Mouse (Mus musculus) ovary, adult 18-20 months (tissue): Measurements from ENCODE around the gene Galnt10.

Experiments
- DNase-seq: peaks from one replicate; pipeline ENCODE4 v3.0.0; 2022; ENCODE audit warnings: low spot score, mixed read lengths

The Galnt10 gene

DNA sequence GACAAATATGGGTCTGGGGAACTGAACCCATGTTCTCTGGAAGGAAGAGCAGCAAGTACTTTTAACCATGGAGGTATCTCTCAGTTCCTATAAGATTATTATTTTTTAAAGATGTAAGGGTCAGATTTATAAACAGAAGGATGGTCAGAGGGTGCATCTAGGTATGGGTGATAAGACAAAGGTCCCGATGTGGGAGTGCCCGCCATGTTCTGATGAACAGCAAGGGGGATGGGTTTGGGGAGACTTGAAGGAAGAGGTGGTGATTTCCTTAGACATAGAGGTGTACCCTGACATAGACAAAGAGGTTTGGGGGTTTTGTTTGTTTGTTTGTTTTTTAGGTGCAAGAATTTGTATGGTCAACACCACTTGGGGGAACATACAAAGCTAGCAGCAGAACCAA, 1.6 kb upstream of the Galnt10 start:
- no peak for DNase-seq

DNA sequence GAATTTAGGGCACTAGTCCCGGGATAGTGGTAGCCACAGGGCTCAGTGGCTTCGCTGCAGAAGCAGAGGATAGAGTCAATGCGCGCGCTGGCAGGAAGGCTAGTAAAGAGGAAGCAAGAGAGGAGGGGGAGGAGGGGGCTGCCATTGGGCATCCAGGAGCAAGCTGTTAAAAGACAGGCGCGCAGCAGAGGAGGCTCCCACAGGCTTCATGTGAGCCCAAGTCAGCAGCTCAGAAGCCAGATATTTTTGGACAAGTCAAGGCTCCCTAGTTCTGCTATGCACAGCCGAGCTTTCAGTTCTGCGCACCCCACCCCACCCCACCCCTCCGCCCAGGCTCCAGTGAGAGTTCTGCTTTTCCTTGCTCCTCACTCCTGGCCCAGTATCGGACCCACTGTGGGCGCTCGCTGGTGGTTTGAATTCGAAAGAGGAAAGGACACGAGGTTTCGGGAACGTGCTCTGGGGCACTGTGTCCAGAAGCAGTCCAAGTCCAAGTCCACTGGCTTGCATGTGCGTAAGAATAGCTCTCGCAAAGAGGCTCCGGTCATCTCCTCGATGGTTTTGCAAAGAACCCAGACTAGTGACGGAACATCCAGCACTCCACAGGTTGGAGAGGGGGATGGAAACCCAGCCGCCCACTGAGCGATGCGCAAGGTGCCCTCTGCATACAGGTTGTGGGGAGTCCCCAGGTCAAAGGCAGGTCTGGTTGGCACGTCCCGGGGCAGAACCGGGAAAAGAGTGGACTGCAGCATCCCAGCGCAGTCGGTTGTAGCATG, 811 bp upstream of the Galnt10 start:
- DNase-seq: no peak

DNA sequence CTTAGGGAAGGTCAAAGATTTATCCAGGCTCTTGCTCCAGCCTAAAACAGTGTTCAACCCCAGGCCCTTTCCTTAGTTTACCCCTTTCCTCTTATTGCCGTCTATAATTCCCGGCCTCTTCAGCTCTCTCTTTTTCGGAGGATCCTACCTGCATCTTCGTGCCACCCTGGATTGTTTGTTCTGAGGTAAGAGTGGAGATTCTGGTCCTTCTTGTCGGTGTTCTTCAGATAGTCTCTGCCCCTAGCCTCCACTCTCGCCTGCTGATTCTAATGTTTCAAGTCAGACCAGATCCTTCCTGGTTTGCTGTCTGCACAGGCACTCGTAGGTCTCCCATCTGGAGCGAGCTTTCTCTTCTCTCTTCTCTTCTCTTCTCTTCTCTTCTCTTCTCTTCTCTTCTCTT, 605 bp downstream of the Galnt10 start:
- DNase-seq: no peak

DNA sequence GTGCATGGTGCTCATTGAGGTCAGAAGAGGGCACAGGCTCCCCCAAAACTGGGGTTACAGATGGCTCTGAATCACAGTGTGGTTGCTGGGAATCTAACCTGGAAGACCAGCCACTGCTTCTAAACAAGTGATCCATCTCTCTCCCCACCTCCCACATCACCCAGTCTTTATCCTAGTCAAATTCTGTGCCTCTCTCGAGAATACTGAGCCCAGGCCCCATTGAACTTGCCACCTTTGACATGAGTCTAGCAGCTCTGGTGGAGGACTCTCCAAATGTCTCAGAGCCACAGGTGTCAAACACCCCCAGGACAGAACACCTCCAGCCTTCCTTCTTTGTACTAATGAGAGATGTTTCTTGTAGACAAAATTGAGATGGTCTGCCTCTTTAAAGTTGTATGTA, 1.2 kb downstream of the Galnt10 start:
- no peak for DNase-seq

DNA sequence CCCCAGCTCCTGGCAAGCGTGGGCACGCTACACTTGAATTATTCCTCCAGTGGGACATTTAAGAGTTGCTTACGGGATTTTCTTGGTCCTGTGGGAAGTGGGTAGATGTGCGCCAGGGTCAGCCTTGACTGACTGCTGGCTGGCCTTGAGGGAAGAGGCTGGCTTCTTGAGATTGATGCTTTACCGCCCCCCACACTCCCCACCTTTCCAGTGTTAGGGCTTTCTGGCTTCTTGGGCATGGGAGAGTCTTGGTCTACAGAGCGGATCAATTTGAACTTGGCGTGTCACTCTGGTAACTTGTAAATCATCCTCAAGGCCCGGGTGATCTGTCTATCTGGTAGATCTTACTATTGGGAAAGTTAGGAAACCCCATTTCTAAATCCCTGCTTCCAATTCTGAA, 1.7 kb downstream of the Galnt10 start:
- DNase-seq: no peak

DNA sequence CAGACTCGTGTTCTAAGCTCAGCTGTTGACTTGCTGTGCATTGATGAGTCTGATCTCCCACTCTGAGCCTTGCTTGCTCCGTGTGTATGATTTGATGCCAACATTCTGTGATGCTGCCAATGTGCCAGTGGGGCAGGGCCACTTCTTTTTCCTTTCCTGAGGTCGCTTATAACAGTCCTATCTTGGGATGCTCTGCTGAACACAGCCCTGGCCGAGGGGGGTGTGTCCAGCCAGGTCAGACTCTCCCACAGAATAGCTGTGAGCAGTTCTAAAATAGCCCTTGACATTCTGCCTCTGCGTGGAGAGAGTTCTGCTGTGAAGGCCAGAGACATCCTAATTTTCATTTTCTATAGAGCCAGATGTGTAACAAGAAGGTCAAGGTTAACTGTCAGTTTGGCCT, 2.2 kb downstream of the Galnt10 start:
- no peak for DNase-seq

DNA sequence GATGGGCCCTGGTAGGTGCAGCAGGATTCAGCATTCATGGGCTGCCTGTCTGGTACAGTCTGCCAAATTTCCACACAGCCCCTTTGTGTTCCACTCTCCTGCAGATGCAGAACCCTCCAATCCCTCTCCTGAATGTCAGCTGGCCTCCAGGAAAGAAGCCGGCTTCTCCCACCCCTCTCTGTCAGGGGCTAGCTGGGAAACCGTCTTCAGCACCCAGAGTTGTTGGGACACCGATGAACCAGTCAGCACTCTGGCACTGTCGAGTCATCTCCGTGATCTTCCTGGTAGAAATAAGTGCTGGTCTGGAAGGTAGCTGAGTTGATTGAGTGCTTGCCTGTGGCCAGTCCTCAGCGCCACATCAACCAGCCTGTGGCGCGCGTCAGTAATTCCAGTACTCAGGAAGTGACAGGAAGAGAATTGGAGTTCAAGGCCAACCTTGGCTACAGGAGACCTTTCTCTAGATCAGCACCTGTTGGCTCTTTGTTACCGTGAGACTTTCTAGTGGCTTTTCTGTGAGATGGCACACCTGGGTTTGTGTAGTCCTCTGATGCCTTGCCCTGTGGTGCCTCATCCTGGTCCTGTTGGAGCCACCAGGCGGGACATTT, 3.1 kb downstream of the Galnt10 start:
- no peak for DNase-seq

DNA sequence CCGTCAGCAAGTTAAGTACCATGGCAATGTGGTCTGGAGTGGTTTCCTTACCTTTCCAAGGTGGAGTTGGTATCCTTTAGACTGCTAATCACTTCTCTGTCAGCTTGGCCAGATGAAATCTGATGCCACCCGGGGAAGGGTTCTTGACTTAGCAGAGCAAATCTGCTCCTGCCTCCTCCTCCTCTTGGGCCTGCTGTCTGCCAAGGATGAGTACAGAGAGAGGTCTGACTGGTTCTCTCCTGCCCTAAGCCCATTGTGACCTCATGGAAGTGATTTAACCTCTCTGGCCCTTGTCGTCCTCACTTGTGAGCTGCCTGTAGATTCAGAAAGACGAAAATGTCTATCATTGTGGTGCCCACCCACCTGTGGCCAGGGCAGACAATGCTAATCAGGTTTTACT, 4.0 kb downstream of the Galnt10 start:
- DNase-seq: no peak

DNA sequence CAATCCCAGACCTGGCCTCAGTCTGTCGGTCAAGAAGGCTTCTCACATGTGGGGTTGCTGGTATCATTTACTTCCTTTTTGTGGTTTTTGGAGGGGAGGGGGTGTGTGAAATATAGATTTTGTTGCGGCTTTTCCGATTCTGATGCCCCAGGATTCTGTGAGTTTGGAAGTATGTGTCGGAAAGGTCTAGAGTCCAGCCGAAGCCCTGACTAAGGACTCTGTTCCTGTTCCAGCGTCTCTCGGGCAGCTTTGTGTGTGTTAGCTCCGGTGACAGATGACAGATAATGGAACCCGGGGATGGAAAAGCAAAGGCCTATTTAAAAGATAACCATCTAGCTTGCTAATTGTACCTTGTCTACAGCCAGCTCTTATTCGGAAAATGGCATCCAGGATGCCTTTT, 4.4 kb downstream of the Galnt10 start:
- DNase-seq: no peak

DNA sequence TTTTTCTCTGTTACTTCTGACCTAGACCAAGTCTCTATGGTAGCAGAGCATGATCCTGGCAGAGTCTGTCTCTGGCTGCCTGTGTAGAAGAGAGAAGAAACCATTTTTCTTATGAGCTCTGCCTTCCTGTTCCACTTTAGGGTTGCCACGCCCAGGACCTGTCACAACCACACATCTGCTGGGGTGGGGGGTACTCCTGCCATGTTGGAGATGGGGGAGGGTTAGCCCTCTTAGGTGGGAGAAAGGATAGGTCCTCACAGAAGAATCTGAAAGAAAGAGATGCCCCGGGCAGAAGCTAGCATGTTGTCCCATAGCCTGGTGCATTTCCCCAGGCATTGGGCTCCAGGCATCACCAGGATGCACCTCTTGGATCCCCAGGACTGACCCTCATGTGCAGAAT, 5.6 kb downstream of the Galnt10 start:
- DNase-seq: no peak

DNA sequence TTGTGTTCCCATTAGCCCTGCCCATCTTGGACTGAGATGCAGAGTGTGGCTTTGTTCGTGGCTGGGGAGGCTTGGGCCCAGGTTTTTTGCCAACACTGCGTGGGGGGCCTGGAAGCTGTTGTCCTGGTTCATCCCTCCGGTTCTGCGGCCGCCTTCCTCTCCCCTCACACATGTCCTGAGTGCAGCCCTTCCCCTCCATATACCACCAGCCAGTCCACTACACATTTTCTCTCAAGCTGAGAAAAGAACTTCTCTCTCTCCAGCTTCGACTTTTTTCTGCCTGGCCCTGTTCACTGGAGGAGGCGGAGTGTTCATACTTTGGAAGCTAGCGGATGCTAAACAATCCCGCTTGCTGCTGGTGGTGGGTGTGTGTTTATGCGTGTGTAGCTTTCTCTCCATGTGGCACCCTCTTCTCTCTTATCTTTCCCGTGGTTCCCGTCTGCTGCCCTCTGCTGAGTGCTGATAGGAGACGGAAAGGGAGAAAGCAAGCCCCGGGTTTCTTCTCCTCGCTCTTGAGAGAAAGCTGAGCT, 6.1 kb downstream of the Galnt10 start:
- no peak for DNase-seq

DNA sequence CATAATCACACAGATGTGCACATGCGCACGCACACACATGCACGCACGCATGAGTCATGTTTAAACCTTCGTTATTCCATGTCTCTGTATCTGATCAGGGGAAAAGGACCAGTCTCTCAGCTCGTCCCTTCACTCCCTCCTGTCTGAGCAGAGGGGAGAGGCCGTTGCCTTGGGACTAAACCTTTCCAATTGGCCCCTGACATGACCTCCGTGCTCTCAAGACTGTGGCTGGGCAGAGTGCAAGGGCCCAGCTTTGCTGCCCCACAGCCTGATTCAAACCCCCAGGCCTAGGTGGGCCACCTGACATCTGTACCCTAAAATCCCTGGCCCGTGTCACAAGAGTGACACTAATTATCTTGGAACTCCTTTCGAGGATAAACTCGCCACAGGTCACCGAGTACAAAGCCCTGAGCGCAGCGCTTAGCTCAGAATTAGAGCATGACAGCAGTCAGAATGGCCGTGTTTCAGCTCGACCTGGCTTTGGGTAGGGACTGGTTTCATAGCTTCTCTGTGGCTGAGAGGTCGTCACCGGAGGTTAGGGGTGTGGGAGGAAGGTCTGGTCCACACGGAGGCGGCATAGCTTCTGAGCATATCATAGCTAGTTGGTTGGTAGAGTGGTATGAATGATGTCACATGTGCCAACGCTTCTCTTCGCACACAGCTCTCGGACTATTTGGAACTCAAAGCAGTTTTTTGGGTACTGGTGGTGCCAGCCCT, 7.1 kb downstream of the Galnt10 start:
- no peak for DNase-seq

DNA sequence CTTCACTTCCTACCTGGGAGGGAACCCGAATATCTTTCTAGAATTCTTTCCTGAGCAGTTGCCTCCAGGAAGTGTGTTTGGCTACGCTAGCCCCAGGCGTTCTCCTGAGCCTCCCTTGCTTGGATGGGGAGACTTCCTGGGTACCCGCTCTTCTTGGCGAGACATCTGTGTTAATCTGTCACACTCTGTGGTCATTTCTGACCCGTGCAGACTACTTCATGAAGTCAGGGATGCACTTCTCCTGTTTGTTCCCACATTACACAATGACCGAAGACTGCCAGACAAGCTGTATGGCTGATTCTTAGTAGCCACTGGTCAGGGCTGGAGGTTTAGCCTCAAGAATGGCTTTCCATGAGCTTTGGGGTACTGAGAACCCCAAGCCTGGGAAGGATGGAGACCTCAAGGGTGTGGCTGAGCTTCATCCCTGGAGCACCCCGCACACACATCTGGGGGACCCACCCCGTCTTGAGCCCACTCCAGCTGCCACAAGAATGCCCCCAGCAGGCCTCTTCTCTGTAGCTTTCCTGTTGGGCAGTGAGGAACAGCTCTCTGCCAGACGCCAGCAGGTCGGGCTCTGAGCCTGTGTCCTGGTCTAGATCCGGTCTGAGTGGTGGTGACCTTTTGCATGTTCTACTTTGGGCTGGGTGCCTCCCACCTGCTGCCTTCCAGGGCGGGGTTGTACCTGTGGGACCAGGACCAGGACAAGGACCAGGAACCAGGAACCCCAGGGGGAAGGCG, 7.8 kb downstream of the Galnt10 start:
- no peak for DNase-seq

DNA sequence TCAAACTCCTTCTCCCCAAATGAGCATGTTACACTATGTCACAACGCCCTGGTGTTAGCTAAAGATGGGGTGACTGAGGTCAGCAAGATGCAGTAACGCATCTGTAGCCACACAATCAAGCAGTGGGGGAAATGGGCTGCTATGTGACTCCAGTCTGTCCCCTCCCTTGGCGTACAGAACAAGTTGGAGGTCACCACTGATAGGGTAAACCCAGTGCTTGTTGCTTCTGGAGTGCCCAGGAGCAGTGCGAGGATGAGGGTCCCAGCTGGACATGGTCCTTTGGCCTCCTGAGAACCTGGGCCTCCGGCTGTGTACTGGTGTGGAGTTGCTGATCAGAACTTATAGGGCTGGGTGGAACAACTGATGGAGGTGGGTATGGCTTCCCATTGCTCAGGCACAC, 8.6 kb downstream of the Galnt10 start:
- DNase-seq: no peak

DNA sequence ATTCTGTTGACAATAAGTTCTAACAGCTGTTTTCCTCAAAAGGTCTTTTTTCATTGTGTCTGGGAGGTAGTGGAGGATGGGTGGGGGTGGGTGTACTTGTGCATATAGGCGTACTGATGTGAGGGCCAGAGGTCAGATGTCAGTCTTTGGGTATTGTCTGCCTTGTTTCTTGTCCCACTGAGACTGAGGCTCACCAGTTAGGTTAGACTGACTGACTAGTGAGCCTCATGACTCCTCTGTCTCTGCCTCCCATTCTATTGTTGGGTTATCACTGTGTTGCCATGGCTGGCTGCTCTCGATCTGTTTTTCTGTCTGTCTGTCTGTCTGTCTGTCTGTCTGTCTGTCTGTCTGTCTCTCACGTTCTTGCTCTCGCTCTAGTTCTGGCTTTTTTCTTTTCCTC, 9.1 kb downstream of the Galnt10 start:
- DNase-seq: no peak

DNA sequence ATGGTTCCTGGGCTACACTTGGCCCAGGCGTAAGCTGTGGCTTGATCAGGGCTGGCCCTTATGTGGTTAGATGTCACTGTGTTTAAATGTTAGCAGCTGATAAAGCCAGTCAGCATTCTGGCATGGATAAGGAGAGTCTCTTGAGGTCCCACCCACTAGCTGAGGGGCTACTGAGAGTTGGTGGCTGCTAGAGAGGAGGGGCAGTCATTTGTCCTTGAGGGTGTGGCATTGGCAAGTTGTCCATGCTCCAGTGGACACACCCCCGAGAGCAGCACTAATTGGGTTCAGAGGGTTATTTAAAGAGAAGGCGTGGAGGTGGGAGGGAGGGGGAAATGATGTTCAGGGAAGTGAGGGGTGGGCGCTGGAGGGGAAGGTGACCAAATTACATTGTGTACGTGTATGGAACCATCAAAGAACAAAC, 9.7 kb downstream of the Galnt10 start:
- peak; percentile 49 for DNase-seq

DNA sequence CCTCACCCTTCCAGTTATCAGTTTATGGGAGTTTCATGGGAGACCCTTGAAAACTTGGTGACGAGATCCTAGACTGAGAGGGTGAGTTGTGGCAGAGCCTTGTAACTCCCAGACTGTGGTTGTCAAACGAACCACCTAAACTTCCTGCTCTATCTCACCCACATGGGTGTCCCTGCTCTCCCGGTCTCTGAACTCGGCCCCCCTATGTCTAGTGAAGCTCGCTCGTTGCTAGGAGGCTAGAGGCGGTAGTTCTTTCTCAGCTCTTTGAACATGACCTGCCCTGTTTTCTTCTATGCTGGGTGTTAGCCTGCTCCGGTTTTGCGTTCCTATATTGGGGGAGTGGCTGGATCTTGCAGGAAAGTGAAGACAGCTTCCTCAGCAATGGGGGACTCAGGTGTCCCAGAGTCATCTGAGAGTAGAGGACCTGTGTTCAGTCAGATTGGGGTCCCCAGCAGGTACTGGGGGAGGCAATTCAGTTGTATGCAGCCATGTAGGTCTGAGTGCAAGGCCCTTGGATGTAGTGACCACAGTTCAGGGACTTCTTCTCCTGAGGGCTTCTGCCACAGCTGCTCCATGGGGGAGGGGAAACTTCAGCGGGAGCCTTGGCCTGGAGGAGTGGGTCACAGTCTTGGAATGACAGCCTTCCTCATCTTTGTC, 10.6 kb downstream of the Galnt10 start:
- no peak for DNase-seq

DNA sequence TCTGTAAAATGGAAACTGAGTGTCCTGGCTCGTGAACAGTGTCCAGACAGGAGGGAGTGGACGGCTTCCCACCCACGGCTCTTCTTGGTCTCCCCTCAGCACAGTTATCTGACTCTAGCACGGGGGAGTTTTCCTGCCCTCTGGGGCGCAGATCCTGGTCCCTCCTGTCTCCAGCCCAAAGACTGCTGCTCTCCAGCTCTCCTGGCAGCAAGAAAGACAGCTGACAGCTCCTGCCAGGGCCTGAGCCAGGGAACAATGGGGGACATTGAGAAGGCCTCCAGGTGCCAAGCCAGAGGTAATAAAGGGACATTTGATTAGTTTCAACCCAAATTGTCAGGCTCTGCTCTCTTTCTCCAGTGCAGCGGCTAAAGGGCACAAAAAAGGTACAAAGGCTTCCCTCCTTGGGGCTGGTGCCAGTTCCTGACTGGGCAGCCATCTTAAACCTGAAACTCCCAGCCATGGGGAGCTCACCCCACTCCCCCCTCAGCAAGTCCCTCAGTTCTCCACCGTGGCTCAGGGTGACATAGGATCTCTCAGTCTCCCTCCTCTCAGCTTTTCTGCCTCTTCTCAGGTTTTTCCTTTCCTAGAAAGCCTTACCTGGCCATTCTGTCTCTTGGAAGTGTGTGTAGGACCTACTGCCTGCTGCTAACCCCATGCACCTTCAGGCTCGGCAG, 11.5 kb downstream of the Galnt10 start:
- no peak for DNase-seq

DNA sequence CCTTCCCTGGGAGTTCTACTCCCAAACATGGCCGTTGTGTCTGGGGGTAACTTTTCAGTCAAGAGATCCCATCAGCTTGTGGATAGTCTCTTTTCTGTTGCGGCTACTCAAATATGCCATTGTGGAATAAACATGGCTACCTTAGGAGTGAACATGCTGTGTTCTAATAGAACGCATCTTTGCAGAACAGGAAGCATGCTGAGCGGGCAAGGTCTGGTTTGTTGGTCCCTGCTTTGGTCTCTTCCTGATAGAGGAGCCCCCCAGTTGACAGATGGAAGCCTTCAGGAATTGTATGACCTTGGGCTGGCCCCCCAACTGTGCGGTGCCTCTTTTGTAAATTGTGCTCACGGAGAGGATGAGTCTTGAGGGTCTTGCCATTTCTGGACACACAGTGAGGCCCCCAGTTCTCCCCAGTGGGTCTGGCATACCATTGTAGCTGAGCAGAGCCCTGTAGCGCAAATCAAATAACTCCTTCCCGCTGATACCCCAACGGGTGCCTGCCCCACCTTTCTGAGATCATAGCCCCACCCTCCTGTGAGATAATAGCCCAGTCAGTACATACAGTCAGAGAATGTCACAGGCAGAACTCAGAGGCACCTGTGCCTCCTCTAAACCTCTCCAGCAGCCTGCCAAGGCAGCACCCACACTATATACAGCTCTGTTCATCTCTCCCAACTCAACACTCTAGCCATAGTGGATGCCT, 12.3 kb downstream of the Galnt10 start:
- no peak for DNase-seq

DNA sequence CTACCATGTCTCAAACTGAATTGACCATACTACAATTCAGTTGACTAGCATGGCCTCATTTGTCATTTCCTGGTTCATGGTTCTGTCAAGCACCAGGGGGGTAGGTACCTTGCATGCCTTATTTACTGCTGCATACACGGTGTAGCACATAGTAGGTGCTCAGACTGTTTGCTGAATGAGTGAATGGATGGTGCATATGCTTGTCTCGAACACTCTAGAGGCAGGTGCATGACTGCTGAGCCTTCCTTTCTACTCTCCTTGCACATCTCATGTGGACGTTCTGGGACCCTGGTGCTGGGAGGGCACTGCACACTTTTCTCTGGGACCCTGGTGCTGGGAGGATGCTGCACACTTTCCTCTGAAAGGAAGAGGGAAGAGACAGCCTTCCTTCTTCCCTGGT, 13.0 kb downstream of the Galnt10 start:
- DNase-seq: no peak

DNA sequence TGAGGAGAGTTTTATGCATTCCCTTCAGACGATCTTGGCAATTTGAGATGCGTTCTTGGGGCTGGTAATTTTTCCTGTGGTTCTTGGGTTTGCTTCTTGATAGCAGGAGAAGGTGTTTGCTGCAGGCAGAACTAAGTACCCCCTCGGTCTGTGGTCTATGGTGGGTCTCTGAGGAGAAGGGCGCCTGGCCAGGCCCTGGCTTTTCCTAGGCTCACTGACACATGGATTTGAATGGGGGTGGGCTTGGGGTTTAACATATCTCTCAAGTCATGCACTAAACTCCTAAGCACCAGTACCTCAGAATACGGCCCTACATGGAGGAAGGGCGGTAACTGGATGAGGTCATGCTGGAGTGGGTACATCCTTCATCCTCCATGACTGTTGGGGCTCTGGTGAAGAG, 13.5 kb downstream of the Galnt10 start:
- no peak for DNase-seq
